Mouse (Mus musculus) heart, embryonic 12.5 days (tissue): Measurements from ENCODE around the gene Lrrc10. TPM values are rescaled to one million over a fixed set of nuclear protein-coding genes. Genes with fewer than 3 reads are reported as not detected.
"Not testable (repeated sequence)": the region's sequence is repeated elsewhere in the genome, so short reads cannot be mapped to it uniquely, and the experiment has no call there.

ENCODE experiments used
- ATAC-seq: fragments of 200-750 bp; cut with Nextera tagmentation; 2 replicates; pipeline ENCODE4 v1.8.0; 2017; ENCODE audit warnings: moderate TSS enrichment, moderate library complexity; ENCODE audit not compliant: insufficient number of reproducible peaks, low FRiP score
- H3K27ac ChIP-seq: fragments of 300-500 bp; sonication (generic); 2 replicates; pipeline ENCODE4 v1.5.1; 2016; ENCODE audit warnings: mild to moderate bottlenecking, moderate library complexity; ENCODE audit not compliant: poor library complexity, severe bottlenecking
- H3K27me3 ChIP-seq: fragments of 300-500 bp; sonication (generic); replicated peaks from 2 replicates; pipeline ENCODE4 v1.6.1; 2016; ENCODE audit warnings: mild to moderate bottlenecking, moderate library complexity
- H3K36me3 ChIP-seq: fragments of 300-500 bp; sonication (generic); 2 replicates; pipeline ENCODE4 v1.6.1; 2016; ENCODE audit warnings: mild to moderate bottlenecking, moderate library complexity
- H3K4me1 ChIP-seq: fragments of 300-500 bp; sonication (generic); replicated peaks from 2 replicates; pipeline ENCODE4 v1.6.1; 2016; ENCODE audit warnings: mild to moderate bottlenecking
- H3K4me2 ChIP-seq: fragments of 300-500 bp; sonication (generic); 2 replicates; pipeline ENCODE4 v1.6.1; 2016; ENCODE audit warnings: mild to moderate bottlenecking, moderate library complexity
- H3K4me3 ChIP-seq: fragments of 300-500 bp; sonication (generic); 2 replicates; pipeline ENCODE4 v1.5.1; 2016; ENCODE audit warnings: mild to moderate bottlenecking
- H3K9ac ChIP-seq: fragments of 300-500 bp; sonication (generic); 2 replicates; pipeline ENCODE4 v1.6.1; 2016; ENCODE audit warnings: mild to moderate bottlenecking, moderate library complexity
- H3K9me3 ChIP-seq: fragments of 300-500 bp; sonication (generic); replicated peaks from 2 replicates; pipeline ENCODE4 v1.6.1; 2016; ENCODE audit warnings: mild to moderate bottlenecking, moderate library complexity
- WGBS: fragments of 180-500 bp; shearing (Covaris S2); methylation state at CpG from one replicate; pipeline ENCODE4 v1.1.7; 2016; 5-methylcytosine and 5-hydroxymethylcytosine counted together
- polyA plus RNA-seq: library from polyadenylated mRNA; unstranded; fragments of >200 nt; fragmentation: Nextera tagmentation; extraction: Ambion mirVana; gene quantifications from 2 replicates; pipeline ENCODE4 v1.2.1, GENCODE M21; 2016

Gene Lrrc10
- polyA plus RNA-seq, 1 experiment from 2014 or later: 52.9 TPM

DNA sequence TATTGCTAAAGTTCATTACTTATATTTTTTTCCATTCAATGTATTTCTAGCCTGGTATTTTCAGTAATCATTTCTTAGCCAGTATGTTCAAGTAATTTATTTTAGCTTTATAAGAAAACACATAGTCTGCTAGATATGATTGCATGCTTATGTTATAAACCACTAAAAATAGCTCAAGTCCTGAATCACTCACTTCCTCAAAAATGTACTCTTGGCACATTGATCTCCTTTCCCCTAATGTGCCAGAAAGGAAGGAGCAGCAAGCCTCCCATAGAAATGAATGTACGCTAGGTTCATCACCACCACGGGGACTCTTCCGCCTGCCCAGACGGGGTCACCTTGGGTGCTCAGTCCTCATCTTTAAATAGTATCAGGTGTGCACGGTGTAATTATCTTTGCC is 30.6 kb upstream of the Lrrc10 start:
- Histone ChIP-seq H3K4me1 (peaks cover 21% of the 10 kb centered on the region), H3K36me3 (no peaks in the 10 kb centered on the region), H3K4me3 (no peak overlapping the region), H3K9ac (no peak overlapping the region), H3K27ac (peak overlapping the region; percentile 71), H3K9me3 (peaks cover 3% of the 10 kb centered on the region; the same call in 1 of the 2 replicates), H3K27me3 (no peaks in the 10 kb centered on the region), H3K4me2 (no peak overlapping the region)
- ATAC-seq: no peak
- WGBS: 67% methylated on average over 5 of the region's 5 CpGs

DNA sequence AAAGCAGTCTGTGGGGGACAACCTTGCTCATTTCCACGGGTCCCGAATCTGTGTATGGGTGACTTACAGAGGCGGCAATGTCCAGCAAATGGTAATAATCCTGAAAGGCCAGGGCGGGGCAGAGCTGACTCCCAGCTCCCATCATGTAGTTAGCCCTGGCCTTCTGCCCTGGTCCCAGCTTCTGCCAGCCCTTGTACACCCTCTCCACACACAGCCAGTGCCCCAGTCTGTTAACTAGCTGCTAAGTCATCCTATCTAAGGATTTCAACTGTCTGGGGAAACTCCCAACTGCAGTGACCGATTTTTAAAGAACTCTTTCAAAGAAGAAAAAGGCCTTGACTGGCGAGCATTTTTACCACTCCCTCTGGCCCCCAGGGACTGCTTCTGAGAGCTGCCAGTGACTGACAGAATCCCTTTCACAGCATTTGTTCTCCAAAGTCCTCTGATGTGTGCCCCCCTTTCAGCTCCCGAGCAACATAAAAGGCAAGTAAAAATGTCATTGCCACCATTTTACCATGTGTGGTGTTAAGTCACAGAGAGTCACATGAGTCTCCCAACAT is 26.8 kb upstream of the Lrrc10 start:
- H3K4me3 ChIP-seq: no peak overlapping the region
- no peak overlapping the region for H3K9ac ChIP-seq
- 0 out of 2 replicates have a peak overlapping the region, but pooled peaks have one; percentile 34 for H3K27ac ChIP-seq
- no peaks in the 10 kb centered on the region for H3K27me3 ChIP-seq
- H3K9me3 ChIP-seq: peaks cover 3% of the 10 kb centered on the region; the same call in 1 of the 2 replicates
- 59% methylated on average over 7 of the region's 7 CpGs for WGBS
- no peak overlapping the region for H3K4me2 ChIP-seq
- ATAC-seq: no peak
- peaks cover 38% of the 10 kb centered on the region for H3K4me1 ChIP-seq
- no peaks in the 10 kb centered on the region for H3K36me3 ChIP-seq

DNA sequence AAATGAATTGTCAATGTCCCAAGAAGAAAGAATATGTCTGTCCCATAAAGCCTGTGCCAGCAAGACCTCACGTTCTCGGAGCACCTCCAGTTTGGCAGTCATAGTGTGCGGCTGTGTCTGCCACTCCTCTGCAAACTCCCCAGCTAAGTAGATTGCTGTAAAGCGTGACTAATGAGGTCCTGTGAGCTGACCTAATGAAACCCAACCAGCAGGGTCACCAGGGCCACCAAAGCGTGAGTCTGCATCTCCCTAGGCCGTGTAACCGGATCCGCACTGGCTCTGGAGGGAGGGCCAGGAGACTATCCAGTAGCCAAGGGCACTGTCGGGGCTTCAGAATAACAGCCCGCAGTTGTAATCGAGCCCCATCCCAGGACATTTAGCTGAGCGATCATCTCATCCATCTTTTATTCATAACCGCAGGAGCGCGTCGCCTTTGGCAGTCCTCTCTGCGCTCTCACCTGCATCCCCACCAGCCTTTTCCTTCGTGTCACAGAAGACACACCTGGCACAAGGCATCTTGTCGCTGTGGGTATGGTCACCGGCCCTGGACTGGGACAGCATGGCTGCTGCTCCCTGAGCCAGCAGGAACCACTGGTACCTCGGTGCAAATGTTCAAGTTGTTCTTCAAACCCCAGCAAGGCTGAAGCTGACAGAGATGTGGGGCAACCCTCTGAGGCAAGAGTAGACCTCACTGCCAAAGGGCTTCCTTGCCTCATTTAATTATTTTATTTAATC is 24.0 kb upstream of the Lrrc10 start:
- H3K27me3 ChIP-seq: no peaks in the 10 kb centered on the region
- H3K9me3 ChIP-seq: peaks cover 3% of the 10 kb centered on the region; the same call in 1 of the 2 replicates
- H3K9ac ChIP-seq: no peak overlapping the region
- ATAC-seq: no peak
- no peak overlapping the region for H3K4me3 ChIP-seq
- peak overlapping the region; percentile 14; the same call in 1 of the 2 replicates for H3K4me2 ChIP-seq
- WGBS: 41% methylated on average over 21 of the region's 21 CpGs
- no peaks in the 10 kb centered on the region for H3K36me3 ChIP-seq
- H3K4me1 ChIP-seq: peaks cover 44% of the 10 kb centered on the region
- no peak overlapping the region for H3K27ac ChIP-seq

DNA sequence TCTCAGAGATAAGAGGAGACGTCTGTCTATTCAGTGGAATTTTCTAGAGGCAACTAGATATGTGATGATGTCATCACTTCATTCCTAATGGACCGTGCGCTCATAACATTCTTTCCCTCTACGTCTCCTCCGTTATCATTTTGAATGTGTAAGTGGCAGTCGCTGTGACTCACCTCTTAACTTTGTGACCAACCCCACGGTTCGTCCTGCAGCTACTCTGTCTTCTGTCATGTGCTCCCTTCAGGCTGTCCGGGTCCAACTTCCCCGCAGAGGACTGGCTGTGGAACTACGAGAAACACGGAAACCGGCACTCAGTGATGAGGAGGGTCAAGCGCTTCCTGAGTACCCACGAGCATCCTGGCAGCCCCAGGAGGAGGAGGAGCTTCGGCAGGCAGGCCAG is 21.4 kb upstream of the Lrrc10 start:
- Histone ChIP-seq H3K36me3 (no peaks in the 10 kb centered on the region), H3K9ac (peak overlapping the region; percentile 58), H3K9me3 (no peaks in the 10 kb centered on the region), H3K4me2 (peak overlapping the region; percentile 71), H3K27me3 (no peaks in the 10 kb centered on the region), H3K27ac (peak overlapping the region; percentile 74), H3K4me1 (peaks cover 34% of the 10 kb centered on the region), H3K4me3 (peak overlapping the region; percentile 36)
- WGBS: 6% methylated on average over 16 of the region's 16 CpGs
- ATAC-seq: peak; percentile 49

DNA sequence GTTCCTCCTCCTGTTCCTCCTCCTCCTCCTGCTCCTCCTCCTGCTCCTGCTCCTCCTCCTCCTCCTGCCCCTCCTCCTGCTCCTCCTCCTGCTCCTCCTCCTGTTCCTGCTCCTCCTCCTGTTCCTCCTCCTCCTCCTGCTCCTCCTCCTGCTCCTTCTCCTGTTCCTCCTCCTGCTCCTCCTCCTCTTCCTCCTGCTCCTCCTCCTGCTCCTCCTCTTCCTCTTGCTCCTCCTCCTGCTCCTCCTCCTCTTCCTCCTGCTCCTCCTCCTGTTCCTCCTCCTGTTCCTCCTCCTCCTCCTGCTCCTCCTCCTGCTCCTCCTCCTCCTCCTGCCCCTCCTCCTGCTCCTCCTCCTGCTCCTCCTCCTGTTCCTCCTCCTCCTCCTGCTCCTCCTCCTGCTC is 19.4 kb upstream of the Lrrc10 start:
- not testable (repeated sequence) for H3K4me3 ChIP-seq, ATAC-seq, H3K9ac ChIP-seq, H3K4me2 ChIP-seq, H3K36me3 ChIP-seq, H3K9me3 ChIP-seq, H3K27me3 ChIP-seq, H3K27ac ChIP-seq
- H3K4me1 ChIP-seq: peaks cover 33% of the 10 kb centered on the region

DNA sequence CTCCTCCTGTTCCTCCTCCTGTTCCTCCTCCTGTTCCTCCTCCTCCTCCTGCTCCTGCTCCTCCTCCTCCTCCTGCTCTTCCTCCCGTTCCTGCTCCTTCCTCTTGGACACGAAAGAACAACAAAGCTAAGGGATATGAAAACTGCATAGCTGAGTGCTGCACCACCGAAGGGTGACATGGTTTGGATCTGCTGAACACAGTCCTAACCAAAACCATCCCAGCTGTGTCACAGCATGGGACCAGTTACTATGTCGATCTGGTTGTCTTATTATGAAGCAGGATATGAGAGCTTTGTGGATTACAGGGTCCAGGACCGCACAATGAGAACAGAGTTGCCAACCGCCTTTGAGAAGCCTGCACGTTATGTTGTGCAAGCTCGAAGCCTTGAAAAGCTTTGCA is 19.0 kb upstream of the Lrrc10 start:
- no peak overlapping the region for H3K4me2 ChIP-seq
- no peak for ATAC-seq
- H3K9me3 ChIP-seq: no peaks in the 10 kb centered on the region
- no peaks in the 10 kb centered on the region for H3K36me3 ChIP-seq
- WGBS: 84% methylated on average over 8 of the region's 8 CpGs
- H3K9ac ChIP-seq: no peak overlapping the region
- no peaks in the 10 kb centered on the region for H3K27me3 ChIP-seq
- peaks cover 29% of the 10 kb centered on the region for H3K4me1 ChIP-seq
- H3K27ac ChIP-seq: no peak overlapping the region
- no peak overlapping the region for H3K4me3 ChIP-seq

DNA sequence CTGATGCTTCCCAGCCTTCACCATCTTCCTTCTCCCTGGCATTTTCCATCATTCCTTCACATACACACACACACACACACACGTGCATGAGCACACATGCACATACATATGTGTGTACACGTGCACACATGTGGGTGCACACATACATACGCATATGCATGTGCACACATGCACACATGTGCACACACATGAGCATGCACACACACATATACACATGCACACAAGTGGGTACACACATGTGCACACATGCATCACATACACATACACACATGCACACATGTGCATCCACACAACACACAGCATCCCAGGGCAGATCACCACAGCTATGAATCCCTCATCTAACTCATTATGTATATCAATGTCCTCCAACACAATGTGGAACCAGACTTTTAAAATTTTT is 14.0 kb upstream of the Lrrc10 start:
- Histone ChIP-seq H3K4me2 (no peak overlapping the region), H3K4me3 (no peak overlapping the region), H3K9me3 (no peaks in the 10 kb centered on the region), H3K27me3 (no peaks in the 10 kb centered on the region), H3K9ac (no peak overlapping the region), H3K4me1 (no peaks in the 10 kb centered on the region), H3K27ac (no peak overlapping the region), H3K36me3 (no peaks in the 10 kb centered on the region)
- no peak for ATAC-seq
- WGBS: 86% methylated on average over 3 of the region's 3 CpGs

DNA sequence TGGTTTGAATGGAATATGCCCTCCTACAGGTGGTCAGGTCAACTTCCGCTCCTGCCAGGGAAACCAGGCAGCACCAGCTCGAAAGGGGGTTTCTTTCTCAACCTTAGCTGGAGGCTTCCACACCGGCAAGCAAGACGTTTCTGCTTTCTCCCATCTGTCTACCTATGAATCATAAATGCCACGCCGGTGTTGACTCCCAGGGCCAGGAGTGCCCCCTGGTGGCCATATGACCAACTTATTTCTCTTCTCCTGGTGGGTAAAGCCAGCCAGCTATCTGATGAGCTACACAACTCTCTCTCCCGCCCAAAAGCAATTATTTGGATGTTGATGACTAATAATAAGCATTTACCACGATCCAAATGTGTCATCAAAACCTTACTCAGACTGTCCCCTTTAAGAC is 11.4 kb upstream of the Lrrc10 start:
- H3K4me1 ChIP-seq: no peaks in the 10 kb centered on the region
- no peak; the same call in 1 of the 2 replicates for ATAC-seq
- H3K9ac ChIP-seq: no peak overlapping the region
- H3K27me3 ChIP-seq: no peaks in the 10 kb centered on the region
- H3K4me2 ChIP-seq: peak overlapping the region; percentile 33
- no peaks in the 10 kb centered on the region for H3K36me3 ChIP-seq
- 20% methylated on average over 8 of the region's 8 CpGs for WGBS
- no peaks in the 10 kb centered on the region for H3K9me3 ChIP-seq
- H3K27ac ChIP-seq: no peak overlapping the region
- no peak overlapping the region for H3K4me3 ChIP-seq

DNA sequence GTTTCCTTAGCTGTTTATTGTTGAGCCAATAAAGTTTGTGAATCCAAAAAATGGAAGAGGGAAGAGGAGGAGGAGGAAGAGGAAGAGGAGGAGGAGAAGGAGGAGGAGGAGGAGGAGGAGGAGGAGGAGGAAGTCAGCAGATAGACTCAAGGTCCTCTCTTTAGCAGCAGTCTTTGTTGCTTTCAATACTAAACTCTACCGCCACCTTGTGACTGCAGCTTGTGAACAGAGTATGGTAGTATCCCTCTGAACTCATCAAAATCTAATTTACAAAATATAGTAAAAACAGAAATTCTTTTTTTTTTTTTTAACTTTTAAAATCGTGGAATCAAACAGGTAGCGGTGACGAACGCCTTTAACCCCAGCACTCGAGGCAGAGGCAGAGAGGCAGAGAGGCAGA is 4.8 kb upstream of the Lrrc10 start:
- H3K4me3 ChIP-seq: no peak overlapping the region
- H3K27ac ChIP-seq: no peak overlapping the region
- H3K4me2 ChIP-seq: no peak overlapping the region
- no peaks in the 10 kb centered on the region for H3K36me3 ChIP-seq
- ATAC-seq: no peak
- no peak overlapping the region for H3K9ac ChIP-seq
- peaks cover 28% of the 10 kb centered on the region for H3K4me1 ChIP-seq
- WGBS: 74% methylated on average over 6 of the region's 6 CpGs
- H3K9me3 ChIP-seq: no peaks in the 10 kb centered on the region
- H3K27me3 ChIP-seq: no peaks in the 10 kb centered on the region

DNA sequence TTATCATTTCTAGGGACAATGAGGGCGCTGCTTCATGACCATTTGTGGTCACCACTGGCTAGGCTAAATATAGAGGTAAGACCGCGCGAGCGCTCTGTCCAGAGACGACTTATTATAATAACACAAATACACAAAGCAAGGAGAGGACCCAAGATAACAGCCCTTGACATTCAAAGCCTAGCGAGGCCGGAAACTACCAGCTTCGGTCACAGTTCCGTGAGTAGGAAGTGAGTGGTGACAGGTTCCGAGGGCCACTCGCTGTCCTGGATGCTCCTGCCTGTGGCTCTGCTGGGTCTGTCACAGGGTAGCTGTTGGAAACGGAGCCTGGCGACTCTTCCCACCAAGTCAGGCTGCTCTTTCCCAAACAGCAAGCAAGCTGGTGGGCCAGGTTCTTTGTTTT is 2.8 kb upstream of the Lrrc10 start:
- peaks cover 28% of the 10 kb centered on the region for H3K4me1 ChIP-seq
- H3K9me3 ChIP-seq: no peaks in the 10 kb centered on the region
- H3K4me3 ChIP-seq: no peak overlapping the region
- H3K9ac ChIP-seq: peak overlapping the region; percentile 66
- H3K27ac ChIP-seq: peak overlapping the region; percentile 87
- H3K4me2 ChIP-seq: peak overlapping the region; percentile 50
- H3K36me3 ChIP-seq: no peaks in the 10 kb centered on the region
- H3K27me3 ChIP-seq: no peaks in the 10 kb centered on the region
- 20% methylated on average over 14 of the region's 14 CpGs for WGBS
- ATAC-seq: peak; percentile 76

DNA sequence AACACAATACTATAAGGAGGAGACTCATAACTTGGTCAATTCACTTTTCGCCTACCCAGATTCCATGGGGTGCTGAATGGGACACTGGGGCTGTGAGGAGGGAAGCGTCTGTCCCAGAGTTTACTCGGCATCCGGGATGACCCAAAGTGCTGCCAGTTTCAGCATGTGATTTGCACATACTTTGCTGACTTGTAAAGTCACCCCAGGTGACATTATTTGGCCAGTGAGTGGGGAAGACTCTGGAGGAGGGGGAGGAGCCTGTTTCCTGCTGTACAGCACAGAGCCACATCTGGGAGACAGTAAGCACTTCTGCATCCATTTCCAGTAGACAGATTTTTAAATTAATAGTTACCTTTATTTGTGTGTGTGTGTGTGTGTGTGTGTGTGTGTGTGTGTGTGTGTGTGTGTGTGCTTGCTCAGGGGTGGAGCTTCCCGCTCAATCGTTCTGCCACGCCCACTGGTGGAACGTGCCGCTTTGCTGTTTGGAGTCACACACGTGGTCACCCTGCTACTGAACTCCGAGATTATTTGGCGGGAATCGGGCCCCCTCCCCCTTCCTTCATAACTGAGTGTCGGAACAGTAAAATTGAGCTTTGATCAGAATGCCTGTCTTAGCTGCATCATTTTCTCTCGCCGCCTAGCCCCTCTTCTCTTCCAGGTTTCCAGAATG is 1.5 kb upstream of the Lrrc10 start:
- peaks cover 33% of the 10 kb centered on the region for H3K4me1 ChIP-seq
- ATAC-seq, H3K36me3 ChIP-seq, H3K27me3 ChIP-seq, H3K9me3 ChIP-seq: not testable (repeated sequence)
- 0 out of 2 replicates have a peak overlapping the region, but pooled peaks have one; percentile 32 for H3K9ac ChIP-seq
- 22% methylated on average over 16 of the region's 16 CpGs for WGBS
- H3K4me2 ChIP-seq: peak overlapping the region; percentile 62
- 0 out of 2 replicates have a peak overlapping the region, but pooled peaks have one; percentile 14 for H3K27ac ChIP-seq
- peak overlapping the region; percentile 13; the same call in 1 of the 2 replicates for H3K4me3 ChIP-seq
